Mouse (Mus musculus): ENCODE data around the gene Eno2.

The Eno2 gene

GRCm38 (mm10) chr6:124767920-124768703, 1.4 kb downstream of the Eno2 start:
- DNase-seq (ENCODE audit: low spot score in 2 of 2), result no peak

GRCm38 (mm10) chr6:124767536-124767919, 1.9 kb downstream of the Eno2 start:
- no peak for DNase-seq (ENCODE audit: low spot score in 2 of 2)

- DNase-seq (ENCODE audit: low spot score in 2 of 2), result no peak
These were observed 3.5 kb downstream of the Eno2 start for GRCm38 (mm10) chr6:124765951-124766350.

GRCm38 (mm10) chr6:124759259-124759658, 10.2 kb downstream of the Eno2 start:
- DNase-seq (ENCODE audit: low spot score in 2 of 2), result peak; percentile 60 to 77

GRCm38 (mm10) chr6:124758849-124759232, 10.6 kb downstream of the Eno2 start:
- DNase-seq (ENCODE audit: low spot score in 2 of 2), result no peak

- DNase-seq (ENCODE audit: low spot score in 2 of 2), result no peak
These were observed 11.3 kb downstream of the Eno2 start for GRCm38 (mm10) chr6:124757909-124758848.

GRCm38 (mm10) chr6:124757351-124757880, 12.1 kb downstream of the Eno2 start:
- no peak for DNase-seq (ENCODE audit: low spot score in 2 of 2)

GRCm38 (mm10) chr6:124756652-124757350, 12.7 kb downstream of the Eno2 start:
- DNase-seq (ENCODE audit: low spot score in 2 of 2), result peak; percentile 64 to 79

GRCm38 (mm10) chr6:124755831-124756595, 13.5 kb downstream of the Eno2 start, which contains the start of the genes Gm45234 and Atn1:
Gene Gm45234, minus strand, starts transcription at chr6:124756021.
Gene Atn1, minus strand, starts transcription at chr6:124756524.
- peak in 1 of 2 experiments; percentile 57 for DNase-seq (ENCODE audit: low spot score in 2 of 2)

GRCm38 (mm10) chr6:124755306-124755705, 14.2 kb downstream of the Eno2 start:
- DNase-seq (ENCODE audit: low spot score in 2 of 2), result no peak

- DNase-seq (ENCODE audit: low spot score in 2 of 2), result no peak
These were observed 15.6 kb downstream of the Eno2 start for GRCm38 (mm10) chr6:124753861-124754260.

- DNase-seq (ENCODE audit: low spot score in 2 of 2), result no peak
These were observed 19.1 kb downstream of the Eno2 start for GRCm38 (mm10) chr6:124750405-124750804.

GRCm38 (mm10) chr6:124746654-124747632, 22.5 kb downstream of the Eno2 start:
- no peak for DNase-seq (ENCODE audit: low spot score in 2 of 2)

- DNase-seq (ENCODE audit: low spot score in 2 of 2), result no peak
These were observed 23.2 kb downstream of the Eno2 start for GRCm38 (mm10) chr6:124746296-124746605.

- DNase-seq (ENCODE audit: low spot score in 2 of 2), result peak; percentile 90 to 96
These were observed 23.8 kb downstream of the Eno2 start for GRCm38 (mm10) chr6:124745490-124746295.

- no peak for DNase-seq (ENCODE audit: low spot score in 2 of 2)
These were observed 24.6 kb downstream of the Eno2 start for GRCm38 (mm10) chr6:124744755-124745321.

GRCm38 (mm10) chr6:124743647-124744046, 25.8 kb downstream of the Eno2 start:
- no peak for DNase-seq (ENCODE audit: low spot score in 2 of 2)

GRCm38 (mm10) chr6:124742839-124743514, 26.5 kb downstream of the Eno2 start:
- no peak for DNase-seq (ENCODE audit: low spot score in 2 of 2)

Measured in cerebellum, postnatal 4 days (tissue).